Mouse (Mus musculus): ENCODE results near the gene Fbxo39. TPM values are rescaled to one million over a fixed set of nuclear protein-coding genes. Genes with fewer than 3 reads are reported as not detected.

Fbxo39 gene
- polyA plus RNA-seq (2015; fragmentation: Nextera tagmentation; extraction: Ambion mirVana): not detected in 2 replicates

DNA sequence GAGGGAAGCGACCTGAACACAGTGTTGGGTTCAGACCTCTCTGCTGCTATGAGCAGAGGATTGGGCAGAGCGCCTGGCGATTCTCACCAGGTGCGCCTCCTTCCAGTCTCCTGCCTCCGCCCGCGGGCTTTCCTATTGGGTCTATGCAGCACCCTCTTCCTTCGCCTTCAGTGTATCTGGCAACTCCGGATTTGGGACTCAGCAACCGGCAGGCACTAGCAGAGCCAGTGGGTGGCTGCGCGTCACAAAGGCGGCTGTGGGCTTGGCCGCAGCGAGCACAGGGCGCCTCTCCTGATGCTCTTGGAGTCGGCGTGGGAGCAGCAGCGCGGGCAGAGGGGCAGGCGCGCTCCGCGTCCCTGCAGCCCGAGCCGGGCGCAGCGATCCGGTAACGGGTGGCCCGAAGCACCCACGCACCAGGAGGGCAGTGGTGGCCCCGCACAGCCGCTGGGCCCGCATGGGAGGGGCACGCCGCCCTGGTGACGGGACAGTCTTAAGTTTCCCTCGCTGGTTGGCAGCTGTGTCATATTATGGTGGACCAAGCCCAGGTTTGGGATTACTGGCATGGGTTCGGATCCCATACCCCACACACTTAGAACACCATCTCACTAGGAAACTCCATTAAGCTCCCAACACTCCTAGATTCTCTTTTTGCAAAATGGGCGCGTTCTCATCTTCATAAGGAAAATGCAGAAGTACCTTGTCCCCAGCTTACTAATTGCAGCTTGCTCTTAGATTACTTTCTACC lies at the start of gene Fbxo39:
TSS of gene Fbxo39 (plus strand) at position 294 of the 745 bp plus-strand sequence.
- peak within 1 kb of the TSS; percentile 19 for H3K9ac ChIP-seq (replicated peaks)
- WGBS: 10% methylated on average over 42 of the region's 42 CpGs
- peaks cover 28% of the 10 kb centered on the region for H3K27me3 ChIP-seq
- no peak within 1 kb of the TSS for H3K27ac ChIP-seq
- peak within 1 kb of the TSS; percentile 34 for H3K4me3 ChIP-seq (replicated peaks)
- H3K4me2 ChIP-seq (replicated peaks): peak within 1 kb of the TSS; percentile 54
- H3K36me3 ChIP-seq: no peaks in the 10 kb centered on the region
- no peaks in the 10 kb centered on the region for H3K9me3 ChIP-seq
- ATAC-seq: no peak
- H3K4me1 ChIP-seq (replicated peaks): peaks cover 3% of the 10 kb centered on the region; the same call in 1 of the 2 replicates

- no peak for ATAC-seq
- H3K4me2 ChIP-seq (replicated peaks): peak overlapping the region; percentile 83; the same call in 1 of the 2 replicates
- no peak overlapping the region for H3K9ac ChIP-seq (replicated peaks)
- 0 out of 2 replicates have a peak overlapping the region, but pooled peaks have one; percentile 3 for H3K4me3 ChIP-seq (replicated peaks)
- H3K27me3 ChIP-seq: peaks cover 52% of the 10 kb centered on the region
- H3K9me3 ChIP-seq: no peaks in the 10 kb centered on the region
- H3K36me3 ChIP-seq: no peaks in the 10 kb centered on the region
- H3K4me1 ChIP-seq (replicated peaks): peaks cover 21% of the 10 kb centered on the region
- no peak overlapping the region for H3K27ac ChIP-seq
- WGBS: 8% methylated on average over 11 of the region's 11 CpGs
Measured at GRCm38 (mm10) chr11:72265483-72265882, 48.8 kb upstream of the Fbxo39 start.

- peaks cover 52% of the 10 kb centered on the region for H3K27me3 ChIP-seq
- no peak overlapping the region for H3K27ac ChIP-seq
- peaks cover 21% of the 10 kb centered on the region for H3K4me1 ChIP-seq (replicated peaks)
- ATAC-seq: peak; percentile 92
- H3K36me3 ChIP-seq: no peaks in the 10 kb centered on the region
- H3K9me3 ChIP-seq: no peaks in the 10 kb centered on the region
- H3K4me3 ChIP-seq (replicated peaks): peak overlapping the region; percentile 45
- peak overlapping the region; percentile 83 for H3K4me2 ChIP-seq (replicated peaks)
- H3K9ac ChIP-seq (replicated peaks): peak overlapping the region; percentile 55
- WGBS: 1% methylated on average over 46 of the region's 46 CpGs
Measured at GRCm38 (mm10) chr11:72266207-72266959, 47.9 kb upstream of the Fbxo39 start.

DNA sequence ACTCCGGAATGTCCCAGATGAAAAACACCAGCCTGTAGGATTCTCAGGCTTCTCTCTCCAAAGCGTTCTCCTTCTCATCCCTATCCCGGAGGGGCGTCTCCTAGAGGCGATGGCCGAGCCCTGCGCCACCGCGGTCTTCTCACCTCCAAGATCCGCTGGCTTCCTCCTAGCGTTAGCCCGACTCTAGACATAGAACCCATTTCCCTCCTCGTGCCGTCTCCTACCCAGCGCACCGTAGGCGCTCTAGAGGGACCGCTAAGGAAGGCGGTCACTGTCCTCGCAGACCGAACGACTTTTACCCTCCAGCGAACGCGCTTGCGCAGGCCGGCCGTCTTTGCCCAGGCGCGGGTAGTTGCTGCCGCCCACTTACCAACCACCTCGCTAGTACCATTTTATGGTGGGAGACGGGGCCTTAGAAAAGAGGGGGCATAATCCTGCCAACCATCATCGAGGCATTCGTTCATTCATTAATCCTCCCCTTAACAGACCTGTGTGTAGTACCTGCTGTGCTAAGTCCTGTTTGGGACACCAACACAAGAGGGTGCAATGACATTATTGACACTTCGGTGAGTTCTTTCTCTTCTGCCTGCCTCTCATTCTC lies 47.2 kb upstream of the Fbxo39 start, which contains the start of gene Slc13a5:
TSS of gene Slc13a5 (minus strand) at position 263 of the 601 bp plus-strand sequence.
- 2% methylated on average over 36 of the region's 36 CpGs for WGBS
- Histone ChIP-seq H3K27ac (no peak within 1 kb of the TSS), H3K27me3 (peaks cover 52% of the 10 kb centered on the region), H3K9ac (replicated peaks) (peak within 1 kb of the TSS; percentile 55), H3K4me2 (replicated peaks) (peak within 1 kb of the TSS; percentile 83), H3K4me3 (replicated peaks) (peak within 1 kb of the TSS; percentile 45), H3K36me3 (no peaks in the 10 kb centered on the region), H3K9me3 (no peaks in the 10 kb centered on the region), H3K4me1 (replicated peaks) (peaks cover 21% of the 10 kb centered on the region)
- ATAC-seq: peak; percentile 69

DNA sequence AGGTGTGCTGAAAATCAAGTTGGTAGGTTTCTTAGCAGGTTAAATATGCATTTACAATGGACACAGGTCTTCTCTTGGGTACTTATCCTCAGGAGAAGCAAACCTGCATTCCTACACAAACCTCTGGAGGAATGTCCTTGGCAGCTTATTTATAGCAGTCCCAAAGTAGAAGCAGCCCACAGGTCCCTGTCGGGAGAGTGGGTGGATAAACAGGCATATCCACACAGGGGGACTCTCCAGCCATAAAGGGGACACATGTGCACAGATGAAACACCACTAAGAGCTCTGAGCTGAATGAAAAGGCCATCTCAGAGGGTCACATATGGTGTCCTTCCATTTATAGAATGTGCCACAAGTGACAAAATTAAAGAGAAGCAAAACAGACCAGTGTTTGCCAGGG lies 42.5 kb upstream of the Fbxo39 start:
- Histone ChIP-seq H3K4me3 (replicated peaks) (no peak overlapping the region), H3K27ac (no peak overlapping the region), H3K4me2 (replicated peaks) (no peak overlapping the region), H3K36me3 (no peaks in the 10 kb centered on the region), H3K9ac (replicated peaks) (no peak overlapping the region), H3K27me3 (peaks cover 18% of the 10 kb centered on the region), H3K9me3 (no peaks in the 10 kb centered on the region), H3K4me1 (replicated peaks) (peaks cover 6% of the 10 kb centered on the region)
- 67% methylated on average over 1 of the region's 1 CpGs for WGBS
- ATAC-seq: no peak

DNA sequence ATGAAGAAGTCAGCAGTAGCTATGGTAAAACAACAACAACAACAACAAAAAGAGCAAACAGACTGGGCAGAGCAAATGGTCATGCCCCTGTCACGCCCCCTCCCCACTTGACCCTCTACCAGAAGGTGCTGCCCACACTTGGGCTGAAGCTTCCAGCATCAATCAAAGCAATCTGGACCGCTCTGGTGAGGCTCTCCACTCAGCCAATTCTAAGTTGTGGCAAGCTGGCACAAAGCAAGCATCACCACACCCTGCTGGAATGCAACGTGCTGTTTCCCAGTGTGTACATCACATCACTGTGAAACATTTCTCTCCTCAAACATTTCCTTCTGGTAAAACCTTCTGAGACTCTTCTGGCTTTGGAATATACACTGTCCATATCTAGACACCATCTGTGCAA lies 40.9 kb upstream of the Fbxo39 start:
- no peak overlapping the region for H3K27ac ChIP-seq
- no peaks in the 10 kb centered on the region for H3K36me3 ChIP-seq
- H3K9me3 ChIP-seq: no peaks in the 10 kb centered on the region
- no peak overlapping the region for H3K9ac ChIP-seq (replicated peaks)
- 79% methylated on average over 3 of the region's 3 CpGs for WGBS
- H3K4me1 ChIP-seq (replicated peaks): no peaks in the 10 kb centered on the region
- no peak for ATAC-seq
- no peak overlapping the region for H3K4me3 ChIP-seq (replicated peaks)
- H3K27me3 ChIP-seq: 0 out of 2 replicates have a peak, but pooled peaks cover 2% of the 10 kb centered on the region
- no peak overlapping the region for H3K4me2 ChIP-seq (replicated peaks)

GRCm38 (mm10) chr11:72281143-72281851 lies 32.9 kb upstream of the Fbxo39 start:
- Histone ChIP-seq H3K4me3 (replicated peaks) (no peak overlapping the region), H3K27me3 (no peaks in the 10 kb centered on the region), H3K36me3 (no peaks in the 10 kb centered on the region), H3K4me2 (replicated peaks) (no peak overlapping the region), H3K4me1 (replicated peaks) (no peaks in the 10 kb centered on the region), H3K27ac (no peak overlapping the region), H3K9ac (replicated peaks) (no peak overlapping the region), H3K9me3 (no peaks in the 10 kb centered on the region)
- ATAC-seq: no peak
- 84% methylated on average over 5 of the region's 5 CpGs for WGBS

DNA sequence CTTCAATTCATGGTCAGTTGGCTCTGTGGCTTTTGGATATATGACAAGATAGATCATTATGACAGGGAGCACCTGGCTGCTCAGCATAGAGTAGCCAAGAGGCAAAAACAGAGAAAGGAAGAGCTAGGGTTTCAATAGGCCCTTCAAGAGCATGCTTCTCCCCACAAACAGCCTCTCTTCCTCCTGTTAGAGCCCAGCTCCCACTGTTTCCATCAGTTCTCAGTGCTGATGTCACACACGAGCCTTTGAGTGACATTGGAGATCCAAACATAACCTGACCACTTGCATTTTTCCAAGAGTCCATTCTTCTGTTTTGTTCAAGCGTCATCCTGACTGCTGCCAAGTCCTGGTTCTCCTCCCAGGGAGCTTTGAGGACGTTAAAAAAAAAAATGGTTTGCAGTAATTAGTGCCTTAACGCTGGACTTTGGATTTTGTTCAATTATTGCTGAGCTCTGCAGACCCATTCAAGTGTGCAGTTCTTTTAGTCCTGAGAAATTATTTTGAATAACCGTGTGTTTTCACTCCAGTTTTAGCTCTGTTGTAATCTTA lies 32.3 kb upstream of the Fbxo39 start:
- Histone ChIP-seq H3K36me3 (no peaks in the 10 kb centered on the region), H3K4me1 (replicated peaks) (no peaks in the 10 kb centered on the region), H3K27me3 (no peaks in the 10 kb centered on the region), H3K4me3 (replicated peaks) (no peak overlapping the region), H3K27ac (no peak overlapping the region), H3K4me2 (replicated peaks) (no peak overlapping the region), H3K9me3 (no peaks in the 10 kb centered on the region), H3K9ac (replicated peaks) (no peak overlapping the region)
- WGBS: 70% methylated on average over 5 of the region's 5 CpGs
- no peak for ATAC-seq

GRCm38 (mm10) chr11:72283486-72284224 lies 30.6 kb upstream of the Fbxo39 start:
- no peaks in the 10 kb centered on the region for H3K9me3 ChIP-seq
- no peak overlapping the region for H3K4me3 ChIP-seq (replicated peaks)
- H3K4me2 ChIP-seq (replicated peaks): no peak overlapping the region
- H3K27ac ChIP-seq: no peak overlapping the region
- H3K36me3 ChIP-seq: no peaks in the 10 kb centered on the region
- ATAC-seq: no peak
- H3K4me1 ChIP-seq (replicated peaks): no peaks in the 10 kb centered on the region
- WGBS: 88% methylated on average over 16 of the region's 16 CpGs
- H3K27me3 ChIP-seq: no peaks in the 10 kb centered on the region
- H3K9ac ChIP-seq (replicated peaks): no peak overlapping the region

- Histone ChIP-seq H3K36me3 (no peaks in the 10 kb centered on the region), H3K9me3 (no peaks in the 10 kb centered on the region), H3K27ac (no peak overlapping the region), H3K27me3 (no peaks in the 10 kb centered on the region), H3K9ac (replicated peaks) (no peak overlapping the region), H3K4me1 (replicated peaks) (no peaks in the 10 kb centered on the region), H3K4me2 (replicated peaks) (no peak overlapping the region), H3K4me3 (replicated peaks) (no peak overlapping the region)
- 85% methylated on average over 14 of the region's 14 CpGs for WGBS
- ATAC-seq: no peak
Measured at GRCm38 (mm10) chr11:72284532-72285182, 29.6 kb upstream of the Fbxo39 start.
